Mouse (Mus musculus): ENCODE measurements around the gene Pramel4.
"Not testable (repeated sequence)": the region's sequence is repeated elsewhere in the genome, so short reads cannot be mapped to it uniquely, and the experiment has no call there.

Gene Pramel4

DNA sequence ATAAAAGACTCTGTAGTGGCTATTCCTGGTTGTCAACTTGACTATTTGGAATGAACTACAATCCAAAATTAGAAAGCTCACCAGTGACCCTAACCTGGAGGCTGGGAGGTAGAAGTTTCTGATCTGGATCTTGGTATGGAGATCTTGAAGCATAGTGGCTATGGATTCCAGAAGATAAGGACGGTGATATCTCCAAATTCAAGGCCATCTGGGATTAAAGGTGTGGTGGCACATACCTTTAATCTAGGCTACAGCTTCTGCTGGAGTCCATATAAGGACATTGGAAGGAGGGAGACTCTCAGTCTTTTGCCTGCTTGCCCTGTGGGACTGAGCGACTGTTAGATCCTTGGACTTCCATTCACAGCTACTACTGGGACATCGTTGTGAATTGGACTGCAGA is at the start of gene Pramel4:
Gene Pramel4 (plus strand): TSS at position 301 of the 400 bp plus-strand sequence.
- DNase-seq (ENCODE audit: low spot score): not testable (repeated sequence)

- DNase-seq (ENCODE audit: low spot score): not testable (repeated sequence)
Observed at GRCm38 (mm10) chr4:144106174-144106573, 47.2 kb downstream of the Pramel4 start, which contains the start of gene Gm13102. Gene Gm13102 (plus strand): TSS chr4:144106474.

Measured in ovary, postnatal 14 days (tissue).